Mouse (Mus musculus) liver, adult 2 months (tissue): ENCODE measurements at regions not wholly inside any gene's neighbourhood (a gene's known extent, or its start where the extent isn't known, plus 50 kb on each side); places are given as distances from the start of the nearest gene placed in this dataset.

ENCODE experiments used
- CTCF ChIP-seq: fragments of 200-500 bp; IDR thresholded peaks from 2 replicates; pipeline ENCODE4 v1.5.1; 2011; ENCODE audit warnings: low read depth, low read length, control low read depth
- POLR2A ChIP-seq: fragments of 200-500 bp; IDR thresholded peaks from 2 replicates; pipeline ENCODE4 v1.6.1; 2011; ENCODE audit warnings: low read length, control low read depth; ENCODE audit not compliant: insufficient read depth; ENCODE audit errors: extremely low read depth

- no peak for TF ChIP-seq CTCF
- TF ChIP-seq POLR2A, result no peak
Measured at GRCm38 (mm10) chr3:99447361-99447760, 207.2 kb downstream of the Tbx15 start.
